Mouse (Mus musculus) erythroblast, embryonic 14.5 days (primary cell): ENCODE results near the gene Gm5475.

Experiments used
- GATA1 ChIP-seq: IDR thresholded peaks from 2 replicates; pipeline ENCODE4 v1.6.1; 2012; ENCODE audit warnings: low read length, inconsistent platforms, mixed read lengths
- TAL1 ChIP-seq: IDR thresholded peaks from 3 replicates; pipeline ENCODE4 v1.6.1; 2012; ENCODE audit warnings: low read length, inconsistent platforms, mixed read lengths

DNA sequence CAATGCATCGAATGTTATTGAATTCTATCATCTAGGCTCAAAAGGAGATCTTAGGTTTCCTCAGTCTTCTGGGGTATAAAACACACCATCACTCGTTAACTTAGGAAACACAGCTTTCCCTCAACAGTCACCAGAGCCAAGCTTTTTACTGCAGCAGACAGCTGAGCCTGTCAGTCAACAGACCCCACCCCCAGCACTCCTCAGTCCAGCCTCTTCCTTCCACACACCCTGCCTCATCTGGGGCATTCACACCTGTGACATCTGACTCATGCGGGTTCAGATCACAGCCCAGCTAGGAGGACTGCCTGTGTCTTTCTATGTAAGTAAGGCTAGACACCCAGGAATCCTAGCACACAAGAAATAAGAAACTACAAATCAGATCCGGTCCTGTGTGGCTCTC, 7.9 kb upstream of the Gm5475 start:
- TF ChIP-seq GATA1, result no peak
- TF ChIP-seq TAL1, result no peak
